Mouse (Mus musculus) embryonic facial prominence, embryonic 13.5 days (tissue): Measurements from ENCODE around the gene Foxi3. TPM values are rescaled to one million over a fixed set of nuclear protein-coding genes. Genes with fewer than 3 reads are reported as not detected.

Source experiments
- ATAC-seq: fragments of 200-750 bp; cut with Nextera tagmentation; 2 replicates; pipeline ENCODE4 v1.8.0; 2017; ENCODE audit warnings: low read depth; ENCODE audit not compliant: insufficient number of reproducible peaks, insufficient read depth, low FRiP score, low TSS enrichment
- H3K27ac ChIP-seq: fragments of 300-500 bp; sonication (generic); 2 replicates; pipeline ENCODE4 v1.5.1; 2015; ENCODE audit warnings: moderate library complexity, mild to moderate bottlenecking, inconsistent platforms
- H3K27me3 ChIP-seq: fragments of 300-500 bp; sonication (generic); 2 replicates; pipeline ENCODE4 v1.6.1; 2015; ENCODE audit warnings: mild to moderate bottlenecking, inconsistent platforms
- H3K36me3 ChIP-seq: fragments of 300-500 bp; sonication (generic); 2 replicates; pipeline ENCODE4 v1.6.1; 2015; ENCODE audit warnings: mild to moderate bottlenecking, inconsistent platforms
- H3K4me1 ChIP-seq: fragments of 300-500 bp; sonication (generic); 2 replicates; pipeline ENCODE4 v1.6.1; 2015; ENCODE audit warnings: inconsistent platforms
- H3K4me2 ChIP-seq: fragments of 300-500 bp; sonication (generic); 2 replicates; pipeline ENCODE4 v1.6.1; 2015; ENCODE audit warnings: moderate library complexity, mild to moderate bottlenecking, inconsistent platforms
- H3K4me3 ChIP-seq: fragments of 300-500 bp; sonication (generic); 2 replicates; pipeline ENCODE4 v1.5.1; 2015; ENCODE audit warnings: mild to moderate bottlenecking, inconsistent platforms
- H3K9ac ChIP-seq: fragments of 300-500 bp; sonication (generic); 2 replicates; pipeline ENCODE4 v1.6.1; 2015; ENCODE audit warnings: mild to moderate bottlenecking, inconsistent platforms
- H3K9me3 ChIP-seq: fragments of 300-500 bp; sonication (generic); 2 replicates; pipeline ENCODE4 v1.6.1; 2016; ENCODE audit warnings: inconsistent platforms
- WGBS: fragments of 180-500 bp; shearing (Covaris S2); methylation state at CpG from one replicate; pipeline ENCODE4 v1.1.7; 2015; ENCODE audit warnings: mixed read lengths; 5-methylcytosine and 5-hydroxymethylcytosine counted together
- polyA plus RNA-seq: library from polyadenylated mRNA; unstranded; fragments of >200 nt; fragmentation: Nextera tagmentation; extraction: Ambion mirVana; gene quantifications from 2 replicates; pipeline ENCODE4 v1.2.1, GENCODE M21; 2015

Gene Foxi3
- polyA plus RNA-seq, 1 experiment from 2014 or later: 1.4 TPM

GRCm38 (mm10) chr6:71002656-71003055 is 46.3 kb downstream of the Foxi3 start:
- Histone ChIP-seq H3K9me3 (no peaks in the 10 kb centered on the region), H3K27ac (no peak overlapping the region), H3K4me1 (no peaks in the 10 kb centered on the region), H3K9ac (no peak overlapping the region), H3K36me3 (no peaks in the 10 kb centered on the region), H3K27me3 (no peaks in the 10 kb centered on the region), H3K4me3 (no peak overlapping the region), H3K4me2 (no peak overlapping the region)
- ATAC-seq: no peak
- 86% methylated on average over 2 of the region's 2 CpGs for WGBS

- ATAC-seq: no peak
- Histone ChIP-seq H3K27me3 (no peaks in the 10 kb centered on the region), H3K36me3 (no peaks in the 10 kb centered on the region), H3K9ac (no peak overlapping the region), H3K4me3 (no peak overlapping the region), H3K4me2 (no peak overlapping the region), H3K27ac (no peak overlapping the region), H3K4me1 (no peaks in the 10 kb centered on the region), H3K9me3 (no peaks in the 10 kb centered on the region; the same call in 1 of the 2 replicates)
- WGBS: 88% methylated on average over 2 of the region's 2 CpGs
These were observed 47.8 kb downstream of the Foxi3 start for GRCm38 (mm10) chr6:71004161-71004560.

Other genes starting within 250 kb of the Foxi3 start
- gene Rpia, start 164.3 kb upstream of the Foxi3 start, polyA plus RNA-seq: 3.6 and 4.3 TPM in 2 replicates
- gene Eif2ak3, start 112.0 kb upstream of the Foxi3 start, polyA plus RNA-seq: 10.2 and 12.2 TPM in 2 replicates
- gene Tex37, start 37.6 kb upstream of the Foxi3 start, polyA plus RNA-seq: not detected in 2 replicates
- gene Thnsl2, start 187.9 kb downstream of the Foxi3 start, polyA plus RNA-seq: 6.0 and 6.1 TPM in 2 replicates
- 3.5 TPM in 1 of 2 replicates, not detected in the other for gene Fabp1, start 243.3 kb downstream of the Foxi3 start, polyA plus RNA-seq